Mouse (Mus musculus): Measurements from ENCODE around the gene Psmc3ip.

Gene Psmc3ip

DNA sequence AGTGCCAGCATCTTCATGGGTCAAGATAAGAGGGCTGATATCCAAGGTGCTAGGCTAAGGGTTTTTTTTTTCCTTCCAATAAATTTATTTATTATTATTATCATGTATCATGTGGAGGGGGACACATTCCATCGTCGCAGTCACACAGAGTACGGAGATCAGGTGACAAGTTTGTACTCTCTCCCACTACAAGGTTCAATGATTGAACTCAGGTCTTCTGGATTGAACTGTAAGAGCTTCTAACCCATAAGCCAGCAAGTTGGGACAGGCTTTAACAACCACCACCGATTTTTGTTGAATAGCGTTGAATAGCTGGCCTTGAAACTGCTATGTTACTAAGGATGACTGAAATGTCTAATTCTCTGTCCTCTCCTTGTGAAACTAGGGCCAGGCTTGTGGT, 14.8 kb downstream of the Psmc3ip start:
- no peak for DNase-seq (ENCODE audit: low read depth in 1 of 2, low spot score in 2 of 2)

DNA sequence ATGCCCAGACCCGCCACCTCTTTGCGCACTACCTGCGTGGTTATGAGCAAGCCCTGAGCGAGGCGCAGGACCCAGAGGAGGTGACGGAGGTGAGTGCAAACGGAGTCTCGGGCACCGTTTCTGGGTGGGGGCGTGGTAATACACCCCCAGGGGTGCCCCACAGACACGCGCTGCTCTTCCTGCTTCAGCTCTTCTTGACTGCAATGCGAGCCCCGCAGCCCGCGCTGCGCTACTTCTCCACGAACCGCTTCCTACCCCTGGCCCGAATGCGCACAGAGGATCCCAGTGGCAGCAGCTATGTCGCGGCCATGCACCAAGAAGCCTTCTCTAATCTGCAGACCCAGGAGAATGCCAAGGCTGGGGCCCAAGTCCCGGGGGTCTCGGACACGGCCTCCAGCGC, 15.5 kb downstream of the Psmc3ip start:
- DNase-seq (ENCODE audit: low read depth in 1 of 2, low spot score in 2 of 2) = no peak

DNA sequence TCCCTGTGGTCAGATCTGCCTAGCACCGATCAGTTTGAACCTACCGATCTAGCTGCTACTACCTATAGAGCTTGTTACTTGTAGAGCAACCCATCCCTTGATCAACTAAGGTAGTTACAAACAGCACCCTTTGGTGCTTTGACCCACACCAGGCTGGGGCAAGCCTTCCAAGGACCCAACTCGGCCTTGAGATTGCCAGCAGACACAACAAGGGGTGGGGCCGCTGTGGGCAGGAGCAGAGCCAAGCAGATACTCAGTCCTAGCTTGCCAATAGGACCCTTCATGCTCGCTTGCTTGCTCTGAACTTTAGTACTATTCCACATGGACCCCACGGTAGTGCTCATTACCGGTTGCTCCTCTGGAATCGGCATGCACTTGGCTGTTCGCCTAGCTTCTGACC, 17.1 kb downstream of the Psmc3ip start, which contains the start of gene Hsd17b1:
Gene Hsd17b1 (plus strand): TSS at position 291 of the 400 bp plus-strand sequence.
- no peak for DNase-seq (ENCODE audit: low read depth in 1 of 2, low spot score in 2 of 2)

DNA sequence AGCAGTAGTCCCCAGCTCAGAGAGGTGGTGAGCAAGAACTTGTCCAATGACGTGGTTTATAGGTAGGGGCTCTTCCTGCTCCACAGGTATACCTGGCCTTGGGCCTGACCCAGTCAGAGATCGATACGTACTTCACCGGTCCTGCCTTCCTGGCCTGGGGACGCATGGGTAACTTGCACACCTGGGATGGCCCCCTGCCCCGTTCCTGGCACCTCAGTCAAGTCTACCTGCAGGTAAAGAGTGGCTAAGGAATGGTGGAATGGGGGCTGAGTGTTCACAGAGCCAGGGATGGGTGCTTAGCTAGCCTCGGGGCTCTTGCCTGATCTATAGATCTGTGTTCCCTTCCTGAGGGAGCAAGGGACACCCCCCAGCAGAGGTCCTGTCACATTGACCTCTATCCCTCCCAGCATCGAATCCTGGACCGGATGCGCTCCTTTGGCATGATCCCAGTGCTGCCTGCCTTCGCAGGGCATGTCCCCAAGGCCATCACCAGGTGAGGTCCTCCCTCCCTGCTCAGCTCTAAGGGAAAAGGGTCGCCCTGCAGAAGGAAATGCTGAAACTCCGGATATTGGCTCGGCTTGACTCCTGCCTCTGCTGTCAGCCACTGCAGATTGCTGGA, 23.3 kb downstream of the Psmc3ip start:
- no peak for DNase-seq (ENCODE audit: low read depth in 1 of 2, low spot score in 2 of 2)

DNA sequence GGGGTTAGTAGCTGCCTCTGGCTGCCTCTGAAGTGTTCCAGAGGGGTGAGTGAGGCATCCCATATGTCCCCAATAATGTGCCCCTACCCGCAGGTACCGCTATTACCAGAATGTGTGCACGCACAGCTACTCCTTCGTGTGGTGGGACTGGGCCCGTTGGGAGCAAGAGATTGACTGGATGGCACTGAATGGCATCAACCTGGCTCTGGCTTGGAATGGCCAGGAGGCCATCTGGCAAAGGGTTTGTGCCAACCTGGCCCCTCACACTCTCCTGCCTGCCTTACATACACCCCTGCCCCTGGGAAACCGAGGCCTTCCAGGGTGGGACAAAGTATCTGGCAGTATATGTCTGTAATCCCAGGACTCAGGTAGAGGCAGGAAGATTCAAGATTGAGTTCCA, 24.2 kb downstream of the Psmc3ip start:
- DNase-seq (ENCODE audit: low read depth in 1 of 2, low spot score in 2 of 2) = no peak

DNA sequence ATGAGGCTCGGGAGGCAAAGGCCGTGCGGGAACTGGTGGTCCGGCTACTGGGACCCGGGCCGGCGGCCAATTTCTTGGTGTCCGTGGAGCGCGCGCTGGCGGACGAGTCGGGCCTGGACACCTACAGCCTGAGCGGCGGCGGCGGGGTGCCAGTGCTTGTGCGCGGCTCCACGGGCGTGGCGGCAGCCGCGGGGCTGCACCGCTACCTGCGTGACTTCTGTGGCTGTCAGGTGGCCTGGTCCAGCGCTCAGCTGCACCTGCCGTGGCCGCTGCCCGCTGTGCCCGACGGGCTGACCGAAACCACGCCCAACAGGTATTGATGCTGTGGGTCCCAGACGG, 25.1 kb downstream of the Psmc3ip start:
- no peak for DNase-seq (ENCODE audit: low read depth in 1 of 2, low spot score in 2 of 2)

DNA sequence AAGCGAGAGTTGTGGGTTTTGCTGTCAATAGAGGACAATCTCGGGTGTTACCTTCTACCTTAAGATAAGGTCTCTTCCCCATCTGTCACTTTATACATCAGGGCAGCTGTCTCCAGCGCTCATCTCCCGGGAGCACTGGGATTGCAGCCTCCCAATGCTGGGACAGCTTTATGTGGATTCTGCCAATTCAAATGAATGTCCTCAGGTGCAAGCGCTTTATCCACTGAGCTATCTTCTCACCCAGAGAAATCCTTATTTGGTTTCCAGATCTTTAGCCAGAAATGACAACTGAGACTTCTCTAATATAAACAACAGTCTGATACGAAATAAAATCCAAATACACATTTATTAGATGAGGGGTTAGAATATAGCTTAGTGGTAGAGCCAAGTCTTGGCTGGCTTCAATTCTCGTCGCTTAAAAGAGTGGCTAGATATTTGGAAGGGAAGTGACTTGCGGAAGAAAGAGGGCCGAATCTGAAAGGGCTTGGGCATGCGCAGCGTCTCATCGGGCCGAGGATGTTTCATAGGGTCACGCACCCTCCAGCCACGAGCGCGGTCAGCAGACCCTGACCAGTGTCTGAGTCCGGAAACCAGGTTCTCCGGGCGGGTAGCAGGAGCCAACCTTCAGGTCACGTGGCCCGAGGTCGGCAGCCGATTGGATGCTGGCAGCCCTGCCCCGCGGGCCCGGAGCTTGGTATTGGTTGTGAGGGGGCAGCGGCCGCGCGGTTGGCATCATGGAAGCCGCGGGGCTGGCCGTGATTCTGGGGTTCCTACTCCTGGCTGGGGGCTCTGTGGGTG, 25.6 kb downstream of the Psmc3ip start, which contains the start of gene Naglu:
Gene Naglu (plus strand): TSS at position 622 of the 798 bp plus-strand sequence.
- peak; percentile 78 to 90 for DNase-seq (ENCODE audit: low read depth in 1 of 2, low spot score in 2 of 2)

DNA sequence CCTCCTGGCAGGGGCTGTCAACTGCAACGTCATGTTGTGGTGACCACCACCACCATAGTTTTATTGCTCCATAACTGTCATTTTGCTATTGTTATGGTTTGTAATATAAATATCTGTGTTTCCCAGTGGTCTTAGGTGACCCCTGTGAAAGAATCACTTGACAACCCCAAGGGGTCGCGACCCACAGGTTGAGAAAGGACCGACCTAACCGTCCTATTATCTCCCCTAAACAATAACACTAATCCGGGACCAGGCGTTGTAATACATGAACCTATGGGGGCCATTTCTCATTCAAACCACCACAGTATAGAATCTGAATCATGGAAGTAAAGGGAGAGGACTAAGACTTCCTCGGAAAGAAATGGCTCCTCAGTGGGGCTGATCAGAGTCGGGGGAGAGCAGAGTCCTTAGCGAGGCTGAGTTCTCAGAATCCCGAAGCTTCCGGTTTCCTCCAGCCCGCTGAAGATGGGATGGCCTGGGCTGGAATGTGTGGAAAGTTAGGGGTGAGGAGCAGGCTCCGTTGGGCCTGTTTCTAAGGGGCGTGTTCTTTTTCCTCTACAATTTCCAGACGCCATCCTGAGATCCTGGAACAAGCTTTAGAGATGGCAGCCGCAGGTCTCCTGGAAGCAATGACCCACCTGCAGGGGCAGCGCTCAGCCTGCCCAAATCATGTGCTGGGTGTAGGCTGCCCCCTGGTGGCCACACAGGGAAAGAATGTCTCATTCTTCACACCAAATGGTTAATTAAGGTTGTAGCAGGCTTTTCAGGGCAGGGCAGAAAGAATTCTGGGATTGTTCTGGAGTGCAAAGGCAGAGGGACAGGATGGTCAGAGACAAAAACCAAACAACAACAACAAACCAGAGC, 28.5 kb downstream of the Psmc3ip start:
- DNase-seq (ENCODE audit: low read depth in 1 of 2, low spot score in 2 of 2) = peak in 1 of 2 experiments; percentile 67

DNA sequence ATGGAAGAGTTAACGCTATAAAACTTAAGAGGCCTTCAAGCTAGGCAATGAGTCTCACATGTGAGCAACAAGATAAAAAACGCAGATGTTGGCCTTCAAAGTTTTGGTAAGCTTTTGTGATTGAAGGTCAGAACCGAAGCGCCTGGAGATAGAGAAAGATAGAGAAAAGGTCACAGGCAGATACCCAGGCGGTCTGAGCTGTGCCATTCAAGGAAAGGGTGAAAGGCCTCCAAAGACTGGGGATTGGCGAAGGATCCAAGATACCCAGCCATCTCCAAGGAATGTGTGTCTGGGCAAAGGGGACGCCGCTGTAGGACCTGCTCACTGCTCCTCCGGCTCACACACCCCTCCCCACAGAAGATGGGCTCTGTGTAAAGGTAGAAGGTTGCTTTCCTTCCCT, 30.2 kb downstream of the Psmc3ip start:
- DNase-seq (ENCODE audit: low read depth in 1 of 2, low spot score in 2 of 2) = no peak

DNA sequence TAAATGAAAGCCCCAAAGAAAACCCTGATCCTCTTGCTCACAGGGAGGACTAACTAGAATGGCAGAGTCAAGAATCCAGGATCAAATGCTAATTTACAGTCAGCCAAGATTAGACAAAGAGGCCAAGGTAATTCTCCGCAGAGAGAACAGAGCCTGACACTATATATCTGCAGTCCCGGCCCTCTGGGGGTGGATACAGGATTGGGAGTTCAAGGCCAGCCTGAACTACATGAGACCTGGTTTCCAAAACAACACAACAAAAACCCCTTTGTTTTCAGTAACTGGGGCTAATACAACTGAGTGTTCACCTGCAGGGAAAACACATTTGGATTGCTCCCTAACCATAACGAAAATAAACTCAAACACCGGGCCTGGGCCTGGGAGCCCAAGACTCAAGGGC, 30.8 kb downstream of the Psmc3ip start:
- no peak for DNase-seq (ENCODE audit: low read depth in 1 of 2, low spot score in 2 of 2)

DNA sequence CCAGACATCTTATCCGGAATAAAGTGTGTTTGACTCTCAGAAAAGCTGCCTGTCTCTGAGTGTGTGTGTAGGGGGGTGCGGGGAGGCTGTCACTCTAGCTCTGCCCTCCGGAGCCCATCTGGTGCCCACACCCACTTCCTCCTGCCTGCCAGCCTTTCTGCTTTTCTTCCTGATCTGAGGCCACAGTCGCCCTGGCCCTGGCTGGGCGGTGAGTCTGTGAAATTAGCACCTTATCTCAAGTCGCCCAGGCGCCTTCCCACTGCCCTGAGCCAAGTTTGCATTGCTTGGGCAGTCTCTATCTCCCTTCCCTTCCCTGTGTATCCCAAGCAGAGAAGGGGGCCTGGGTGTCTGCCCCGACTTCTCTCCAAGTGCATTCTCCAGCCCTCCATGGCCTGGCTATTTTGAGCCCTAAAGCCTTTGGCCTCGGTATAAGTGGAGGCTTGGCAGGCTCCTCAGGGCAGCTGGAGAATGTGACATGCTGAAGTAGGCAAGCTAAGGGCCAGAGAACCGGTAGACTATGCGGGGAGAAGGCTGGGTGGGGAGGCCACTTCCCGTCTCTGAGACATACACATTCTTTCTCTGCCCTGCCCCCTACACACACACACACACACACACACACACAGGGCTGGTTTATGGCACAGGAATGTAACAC, 31.4 kb downstream of the Psmc3ip start:
- DNase-seq (ENCODE audit: low read depth in 1 of 2, low spot score in 2 of 2) = peak in 1 of 2 experiments; percentile 31

DNA sequence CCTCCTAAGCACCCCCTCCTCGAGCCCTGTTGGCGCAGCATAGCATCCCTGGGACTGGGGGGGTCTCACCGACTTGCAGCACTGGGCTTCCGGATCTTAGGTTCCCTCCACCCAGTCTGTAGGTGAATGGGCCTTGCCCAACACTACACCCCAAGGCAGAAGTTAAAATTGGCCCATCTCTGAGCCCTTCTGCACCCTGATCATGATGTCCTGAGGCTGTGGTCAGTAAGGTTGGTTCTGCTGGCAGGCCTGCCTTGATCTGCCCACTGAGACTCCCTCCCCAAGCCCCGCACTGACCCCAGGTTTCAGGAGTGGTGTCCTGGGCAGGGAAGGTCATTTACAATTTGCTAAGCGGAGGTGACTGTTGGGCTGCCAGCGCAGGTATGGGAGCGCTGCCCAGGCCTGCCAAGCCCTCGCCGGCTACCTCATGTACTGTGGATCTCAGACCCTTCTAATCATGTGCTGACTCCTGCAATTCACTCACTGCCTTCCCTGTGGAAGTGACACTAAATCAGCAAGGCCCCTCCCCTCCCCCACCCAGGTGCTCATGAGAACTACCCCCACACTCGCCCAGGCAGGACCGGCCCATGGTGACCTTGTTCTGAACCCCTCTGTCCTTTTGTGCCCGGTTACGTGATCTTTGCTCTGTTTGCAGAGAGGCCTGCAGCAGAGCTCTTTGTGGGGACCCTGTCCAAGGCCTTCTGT, 32.1 kb downstream of the Psmc3ip start:
- no peak for DNase-seq (ENCODE audit: low read depth in 1 of 2, low spot score in 2 of 2)

DNA sequence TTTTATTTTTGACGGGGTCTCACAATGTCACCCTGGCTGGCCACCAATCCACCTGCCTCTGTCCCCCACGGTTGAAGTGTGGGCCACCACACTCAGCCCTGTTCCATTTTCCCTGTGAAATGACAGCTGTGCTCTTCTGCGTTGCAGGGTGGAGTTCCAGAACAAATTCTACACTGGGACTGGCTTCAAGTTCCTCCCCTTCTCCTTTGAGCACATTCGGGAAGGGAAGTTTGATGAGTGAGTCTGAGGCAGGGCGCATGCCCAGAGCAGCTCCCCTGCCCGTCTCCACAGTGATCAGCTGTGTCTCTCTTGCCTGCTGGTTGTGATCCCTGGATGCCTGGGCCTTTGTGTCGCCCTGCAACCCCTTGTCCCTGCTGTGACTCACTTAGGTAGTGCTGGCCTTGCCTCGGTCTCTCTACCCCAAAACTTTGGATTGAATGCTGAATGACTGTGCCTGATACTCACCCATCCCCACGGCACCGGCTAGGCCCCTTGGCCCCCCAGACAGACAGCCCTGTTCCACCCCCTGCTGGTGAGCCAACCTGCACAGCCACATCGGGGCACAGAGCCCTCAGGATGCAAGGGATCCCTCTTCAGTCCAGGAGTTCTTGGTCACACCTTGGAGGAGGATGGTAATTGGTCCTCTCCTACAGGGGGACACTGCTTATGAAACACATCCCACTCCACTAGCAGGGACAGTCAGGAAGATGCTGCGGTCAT, 32.9 kb downstream of the Psmc3ip start:
- DNase-seq (ENCODE audit: low read depth in 1 of 2, low spot score in 2 of 2) = peak in 1 of 2 experiments; percentile 31

DNA sequence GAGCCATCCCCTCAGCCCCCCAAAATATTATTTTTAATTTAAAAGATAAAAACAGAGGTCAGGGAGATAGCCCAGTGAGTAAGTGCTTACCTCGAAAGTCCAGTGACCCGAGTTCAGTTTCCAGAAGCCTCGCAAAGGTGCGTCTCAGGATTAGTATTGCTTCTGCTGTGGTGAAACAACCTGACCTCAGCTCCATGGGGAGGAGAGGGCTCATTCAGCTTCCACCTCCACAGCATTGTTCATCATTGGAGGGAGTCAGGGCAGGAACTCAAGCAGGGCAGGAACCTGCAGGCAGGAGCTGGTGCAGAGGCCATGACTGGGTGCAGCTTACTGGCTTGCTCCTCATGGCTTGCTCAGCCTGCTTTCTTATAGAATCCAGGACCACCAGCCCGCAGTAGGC, 34.2 kb downstream of the Psmc3ip start:
- no peak for DNase-seq (ENCODE audit: low read depth in 1 of 2, low spot score in 2 of 2)

DNA sequence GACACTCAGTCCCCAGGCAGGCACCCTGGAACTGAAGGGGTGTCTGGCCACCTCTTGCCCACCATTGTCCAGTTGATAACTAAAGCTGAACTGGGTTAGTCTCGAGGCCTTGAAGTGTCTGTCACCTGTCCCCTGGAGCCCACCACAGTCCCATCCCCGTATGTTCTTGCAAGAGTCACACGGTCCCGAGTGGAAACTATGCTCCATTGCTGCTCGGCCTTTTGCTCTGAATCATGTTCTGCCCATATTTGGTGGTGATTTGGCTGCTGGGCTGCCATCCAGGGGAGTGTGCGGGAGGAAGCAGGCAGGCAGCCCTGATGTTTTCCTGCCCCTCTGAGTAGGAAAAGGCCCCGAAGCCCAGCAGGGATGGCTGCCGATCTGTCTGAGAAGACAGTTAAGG, 35.1 kb downstream of the Psmc3ip start:
- no peak for DNase-seq (ENCODE audit: low read depth in 1 of 2, low spot score in 2 of 2)

DNA sequence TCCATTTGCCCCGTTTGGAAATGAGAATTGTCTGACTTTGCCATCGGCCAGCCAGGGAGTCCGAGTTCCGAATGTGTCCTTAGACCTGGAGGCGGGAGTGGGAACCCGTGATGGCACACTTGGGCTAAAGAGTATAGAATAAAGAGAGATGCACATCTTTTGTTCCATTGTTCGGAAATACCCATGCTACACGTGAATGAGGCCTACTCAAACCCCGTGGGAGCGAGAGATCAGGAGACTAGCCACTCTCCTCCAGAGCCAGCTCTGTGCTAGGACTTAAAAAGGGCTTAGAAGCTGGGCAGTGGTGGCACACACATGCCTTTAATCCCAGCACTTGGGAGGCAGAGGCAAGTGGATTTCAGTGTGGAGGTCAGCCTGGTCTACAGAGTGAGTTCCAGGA, 35.8 kb downstream of the Psmc3ip start:
- DNase-seq (ENCODE audit: low read depth in 1 of 2, low spot score in 2 of 2) = no peak

DNA sequence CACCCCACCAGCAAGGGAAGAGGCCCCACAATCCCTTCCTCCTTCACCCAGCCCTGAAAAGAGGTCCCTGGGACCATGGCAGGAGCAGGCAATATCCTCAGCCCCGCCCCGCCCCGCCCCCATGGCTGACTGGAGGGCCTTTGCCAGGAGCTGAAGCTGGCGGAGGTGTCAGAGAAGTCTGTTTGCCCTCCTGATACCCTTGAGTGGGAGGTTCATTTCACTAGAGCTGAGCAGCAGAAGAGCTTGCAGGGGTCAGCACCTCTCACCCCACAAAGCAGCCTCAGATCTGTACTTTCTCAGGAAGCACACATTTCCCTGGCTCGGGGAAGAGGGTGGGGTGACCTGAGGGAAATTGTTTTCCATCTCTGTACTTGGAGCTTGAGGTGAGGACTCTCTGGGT, 36.5 kb downstream of the Psmc3ip start:
- no peak for DNase-seq (ENCODE audit: low read depth in 1 of 2, low spot score in 2 of 2)

DNA sequence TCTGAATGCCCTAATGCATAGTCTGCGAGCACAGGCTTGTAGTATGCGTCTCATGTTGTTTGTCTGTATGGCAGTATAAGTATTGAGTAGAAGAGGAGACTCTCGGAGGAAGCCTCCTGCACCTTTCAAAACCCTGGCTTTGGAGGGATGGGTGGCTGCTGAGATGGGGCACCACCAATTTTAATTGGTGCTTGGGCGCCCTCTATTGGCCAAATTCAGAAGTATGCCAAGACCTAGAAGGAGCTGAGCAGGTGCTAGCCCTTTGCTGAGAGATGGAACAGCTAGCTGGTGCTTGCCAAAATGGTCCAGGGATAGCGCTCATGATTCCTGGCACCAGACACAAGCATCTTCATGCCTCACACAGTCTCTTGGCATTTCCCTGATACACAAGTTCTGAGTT, 37.4 kb downstream of the Psmc3ip start:
- peak in 1 of 2 experiments; percentile 69 for DNase-seq (ENCODE audit: low read depth in 1 of 2, low spot score in 2 of 2)

DNA sequence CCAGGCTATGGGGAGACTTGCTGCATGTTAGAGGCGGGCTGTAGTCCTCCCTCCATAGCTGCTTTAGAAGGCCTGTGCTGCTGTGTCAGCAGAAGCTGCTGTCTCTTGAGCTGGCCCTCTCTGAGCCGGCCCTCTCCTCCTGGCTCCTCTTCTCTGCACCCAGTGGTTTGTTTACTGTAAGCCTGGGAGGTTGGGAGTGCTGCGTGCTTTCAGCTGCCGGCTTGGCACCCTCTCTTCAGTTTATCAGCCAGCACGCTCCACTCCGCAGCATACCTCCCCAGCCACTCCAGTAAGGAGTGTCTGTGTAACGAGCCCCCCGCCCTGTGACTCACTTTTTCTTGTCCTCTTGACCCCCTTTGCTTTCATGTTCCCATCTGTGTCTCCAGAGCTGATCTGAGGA, 38.4 kb downstream of the Psmc3ip start:
- no peak for DNase-seq (ENCODE audit: low read depth in 1 of 2, low spot score in 2 of 2)

DNA sequence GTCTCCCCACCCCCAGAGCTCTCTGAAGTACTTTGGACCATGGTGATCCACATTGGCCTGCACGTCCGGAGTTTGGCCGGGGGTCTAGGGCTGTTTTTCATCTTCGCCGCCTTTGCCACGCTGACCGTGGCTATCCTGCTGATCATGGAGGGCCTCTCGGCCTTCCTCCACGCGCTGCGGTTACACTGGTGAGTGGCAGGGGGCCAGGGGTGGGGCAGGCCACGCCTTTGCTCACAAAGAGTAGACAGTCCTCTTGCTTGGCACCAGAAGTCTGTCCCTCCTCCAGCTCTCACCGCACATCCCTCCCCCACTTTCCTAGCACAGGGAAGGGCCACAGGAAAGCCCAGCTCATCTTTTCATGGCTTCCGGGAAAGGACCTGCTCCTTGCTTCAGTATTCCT, 39.8 kb downstream of the Psmc3ip start:
- no peak for DNase-seq (ENCODE audit: low read depth in 1 of 2, low spot score in 2 of 2)
